Mouse (Mus musculus) kidney, postnatal 10 days (tissue): ENCODE measurements around the gene Acvr1.

Experiments used
- DNase-seq: peaks from one replicate; pipeline ENCODE4 v3.0.0; 2021; ENCODE audit warnings: mixed read lengths

Gene Acvr1

DNA sequence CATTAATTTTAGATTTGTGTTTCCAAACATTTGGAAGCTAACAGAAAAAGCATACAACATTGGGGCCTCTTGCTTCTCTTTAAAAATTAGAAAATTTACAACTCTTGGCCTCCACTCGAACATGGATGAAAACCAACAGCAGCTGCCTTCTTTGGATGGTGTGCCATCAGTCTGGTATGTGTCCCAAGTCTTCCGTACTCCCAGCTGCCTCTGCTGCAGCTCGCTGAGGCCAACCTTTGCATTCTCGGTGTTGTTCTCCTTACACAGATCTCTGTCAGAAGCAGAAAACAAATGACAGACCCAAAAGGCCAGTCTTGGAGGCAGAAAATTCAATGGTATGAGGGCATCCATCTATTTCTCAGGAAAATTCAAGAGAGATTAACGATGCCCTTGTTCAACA, 186.9 kb downstream of the Acvr1 start:
- DNase-seq = no peak

DNA sequence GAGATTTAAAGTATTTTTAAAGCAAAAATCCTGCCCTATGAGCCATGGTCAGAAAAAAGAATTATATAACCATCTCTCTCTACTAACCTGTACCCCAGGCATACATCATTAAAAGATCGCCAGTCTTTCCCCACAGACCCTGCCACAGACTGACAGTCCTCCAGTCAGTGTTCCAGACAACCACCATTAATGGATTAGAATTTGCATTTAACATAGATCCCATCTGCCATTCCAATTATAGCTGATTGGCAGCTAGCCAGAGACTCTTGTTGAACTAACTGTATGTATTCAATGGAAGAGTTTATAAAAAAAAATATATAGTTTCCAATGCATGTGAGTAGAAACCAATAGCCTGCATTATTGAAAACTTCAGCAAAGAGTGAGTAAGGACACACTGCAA, 187.5 kb downstream of the Acvr1 start:
- no peak for DNase-seq

- DNase-seq = no peak
These were observed 189.4 kb downstream of the Acvr1 start for GRCm38 (mm10) chr2:58377417-58378130.

DNA sequence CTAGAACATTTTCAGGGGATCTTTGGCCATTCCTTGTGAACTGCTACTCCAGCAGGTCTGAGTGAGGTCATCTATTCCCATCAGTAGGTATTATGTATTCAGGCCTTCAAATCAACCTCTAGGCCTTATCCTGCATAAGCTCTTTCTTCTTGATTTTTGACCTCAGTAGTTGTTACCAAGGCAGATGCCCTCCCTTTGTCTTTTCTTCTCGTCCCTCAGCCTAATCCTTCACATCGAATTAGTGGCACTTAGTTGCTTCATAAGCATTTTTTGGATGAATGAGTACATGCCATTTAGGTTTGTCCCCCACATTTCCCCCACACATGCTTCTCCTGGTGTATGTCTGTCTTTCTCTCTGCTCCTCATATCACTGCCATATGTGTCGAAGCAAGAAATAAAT, 200.8 kb downstream of the Acvr1 start:
- no peak for DNase-seq

- no peak for DNase-seq
These were observed 205.5 kb downstream of the Acvr1 start for GRCm38 (mm10) chr2:58361361-58362046.

GRCm38 (mm10) chr2:58358132-58358460, 208.9 kb downstream of the Acvr1 start:
- DNase-seq = no peak

DNA sequence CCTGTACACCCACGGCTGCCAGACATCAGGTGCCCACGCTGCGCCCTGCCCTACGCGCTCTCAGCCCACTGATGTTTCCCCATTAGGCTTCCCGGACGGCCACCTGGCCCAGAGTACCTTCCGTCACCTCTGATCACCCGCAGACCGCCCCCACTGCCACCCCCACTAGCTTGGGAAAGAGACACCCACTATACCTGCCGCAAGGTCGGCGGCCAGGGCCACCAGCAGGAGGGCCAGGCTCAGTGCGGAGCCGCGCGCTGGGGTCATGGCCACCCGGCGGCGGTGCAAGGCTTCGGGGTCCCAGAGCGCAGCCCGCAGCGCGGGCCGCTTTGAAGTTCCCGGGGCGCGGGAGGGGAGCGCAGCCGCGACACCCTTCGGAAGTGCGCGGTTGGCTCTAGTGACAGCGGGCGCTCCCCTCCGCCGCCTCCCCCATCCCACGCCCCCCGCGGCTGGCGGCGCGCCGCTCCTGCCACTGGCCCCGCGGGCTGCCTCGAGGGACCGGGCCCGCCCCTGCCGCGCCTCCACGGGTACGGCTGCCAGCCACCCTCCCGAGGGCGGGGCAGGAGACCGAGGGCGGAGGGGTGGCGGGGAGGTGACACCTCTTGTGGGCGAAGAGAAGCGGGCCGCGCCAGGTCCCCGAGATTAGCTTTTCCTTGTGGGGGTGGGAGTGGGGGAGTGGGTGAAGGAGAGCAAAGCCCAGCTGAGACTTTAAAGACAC, 209.4 kb downstream of the Acvr1 start, which contains the start of gene Acvr1c:
Acvr1c (minus strand) TSS at position 482 of the 718 bp plus-strand sequence.
- DNase-seq = peak; percentile 59

- peak; percentile 3 for DNase-seq
These were observed 209.9 kb downstream of the Acvr1 start for GRCm38 (mm10) chr2:58357068-58357413.

GRCm38 (mm10) chr2:58354389-58354788, 212.6 kb downstream of the Acvr1 start:
- no peak for DNase-seq

- peak; percentile 5 for DNase-seq
These were observed 214.1 kb downstream of the Acvr1 start for GRCm38 (mm10) chr2:58352846-58353245.

GRCm38 (mm10) chr2:58350657-58351056, 216.3 kb downstream of the Acvr1 start:
- DNase-seq = no peak
